Mouse (Mus musculus): Measurements from ENCODE around the gene 1810030O07Rik. TPM values are rescaled to one million over a fixed set of nuclear protein-coding genes. Genes with fewer than 3 reads are reported as not detected.

The 1810030O07Rik gene
- 71.0 TPM for polyA plus RNA-seq (2017; shearing (Covaris generic))

GRCm38 (mm10) chrX:12673054-12673775 lies at the start of gene 1810030O07Rik:
1810030O07Rik (minus strand) TSS chrX:12673668.

Other genes starting within 250 kb of the 1810030O07Rik start
- gene Atp6ap2, start 85.9 kb downstream of the 1810030O07Rik start, polyA plus RNA-seq (2017; shearing (Covaris generic)) = 82.8 TPM
- 6.0 TPM for gene Med14, start 88.4 kb upstream of the 1810030O07Rik start, polyA plus RNA-seq (2017; shearing (Covaris generic))

Measured in activated CD4-positive, CD25-positive, alpha-beta regulatory T cell, adult 9 weeks (primary cell).